Mouse (Mus musculus) inflammation-experienced regulatory T-cells, adult 6 months (primary cell): ENCODE data around the gene Izumo1. TPM values are rescaled to one million over a fixed set of nuclear protein-coding genes. Genes with fewer than 3 reads are reported as not detected.

ENCODE experiments used
- ATAC-seq: one replicate; pipeline ENCODE4 v1.8.0; 2017
- polyA plus RNA-seq, 3 experiments: library from polyadenylated mRNA; unstranded; fragments of 100-300 nt; shearing (Covaris generic); gene quantifications; one replicate each; pipeline ENCODE4 v1.2.1; 2017

The Izumo1 gene
- not detected for polyA plus RNA-seq

DNA sequence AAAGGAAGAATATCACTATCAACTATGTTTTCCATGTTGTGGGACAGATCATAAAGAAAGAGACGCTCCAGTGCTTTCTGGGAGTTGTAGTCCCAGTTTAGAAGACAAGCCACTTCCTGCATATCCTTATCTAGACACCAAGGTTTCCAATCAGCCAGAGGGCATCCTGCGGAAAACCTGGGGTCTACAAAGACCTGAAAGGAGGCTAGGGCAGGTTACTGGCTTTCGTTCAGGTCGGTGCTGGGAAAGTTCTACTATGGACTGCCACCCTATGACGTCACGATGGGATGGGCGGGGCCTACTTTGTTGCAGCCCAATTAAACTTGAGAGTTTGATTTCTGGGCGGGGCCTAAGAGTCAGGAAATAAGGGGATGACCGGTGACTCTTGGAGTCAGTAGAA, at the start of gene Izumo1:
Gene Izumo1 (plus strand): TSS at position 369 of the 400 bp plus-strand sequence.
- no peak for ATAC-seq

DNA sequence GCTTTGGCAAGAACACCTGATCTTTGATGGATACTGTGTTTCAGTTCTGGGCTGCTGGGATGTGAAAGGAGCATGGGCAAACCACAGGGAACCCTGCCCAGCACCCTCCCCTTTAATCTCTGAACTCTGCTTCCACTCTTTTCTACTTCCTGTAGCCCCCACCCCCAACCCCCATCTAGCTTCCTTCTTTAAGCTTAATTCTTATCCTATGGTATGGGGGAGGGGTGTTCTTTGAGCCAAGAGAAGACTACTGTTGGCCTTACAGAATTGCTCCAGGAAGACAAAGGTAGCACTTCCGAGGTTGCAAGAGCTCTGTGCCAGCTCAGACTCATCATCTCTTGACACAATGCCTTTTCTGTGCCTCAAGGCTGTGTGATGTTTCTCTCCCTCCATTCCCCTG, 49.6 kb upstream of the Izumo1 start:
- ATAC-seq = no peak

DNA sequence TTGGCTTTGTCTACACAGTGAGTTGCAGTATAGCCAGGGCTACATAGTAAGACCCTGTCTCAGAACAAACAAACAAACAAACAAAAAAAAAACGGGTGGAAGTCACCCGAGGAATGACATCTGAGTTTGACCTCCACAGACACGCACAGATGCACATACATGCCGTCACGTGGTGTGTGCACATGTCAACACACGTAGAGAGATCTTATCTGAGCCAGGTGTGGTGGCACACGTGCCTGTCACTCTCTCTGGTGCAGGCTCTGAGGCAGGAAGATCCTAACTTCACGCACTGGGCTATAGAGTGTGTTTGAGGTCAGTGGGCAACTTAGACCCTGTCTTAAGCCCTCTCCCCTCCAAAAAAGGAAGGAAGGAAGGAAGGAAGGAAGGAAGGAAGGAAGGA, 47.7 kb upstream of the Izumo1 start:
- no peak for ATAC-seq

DNA sequence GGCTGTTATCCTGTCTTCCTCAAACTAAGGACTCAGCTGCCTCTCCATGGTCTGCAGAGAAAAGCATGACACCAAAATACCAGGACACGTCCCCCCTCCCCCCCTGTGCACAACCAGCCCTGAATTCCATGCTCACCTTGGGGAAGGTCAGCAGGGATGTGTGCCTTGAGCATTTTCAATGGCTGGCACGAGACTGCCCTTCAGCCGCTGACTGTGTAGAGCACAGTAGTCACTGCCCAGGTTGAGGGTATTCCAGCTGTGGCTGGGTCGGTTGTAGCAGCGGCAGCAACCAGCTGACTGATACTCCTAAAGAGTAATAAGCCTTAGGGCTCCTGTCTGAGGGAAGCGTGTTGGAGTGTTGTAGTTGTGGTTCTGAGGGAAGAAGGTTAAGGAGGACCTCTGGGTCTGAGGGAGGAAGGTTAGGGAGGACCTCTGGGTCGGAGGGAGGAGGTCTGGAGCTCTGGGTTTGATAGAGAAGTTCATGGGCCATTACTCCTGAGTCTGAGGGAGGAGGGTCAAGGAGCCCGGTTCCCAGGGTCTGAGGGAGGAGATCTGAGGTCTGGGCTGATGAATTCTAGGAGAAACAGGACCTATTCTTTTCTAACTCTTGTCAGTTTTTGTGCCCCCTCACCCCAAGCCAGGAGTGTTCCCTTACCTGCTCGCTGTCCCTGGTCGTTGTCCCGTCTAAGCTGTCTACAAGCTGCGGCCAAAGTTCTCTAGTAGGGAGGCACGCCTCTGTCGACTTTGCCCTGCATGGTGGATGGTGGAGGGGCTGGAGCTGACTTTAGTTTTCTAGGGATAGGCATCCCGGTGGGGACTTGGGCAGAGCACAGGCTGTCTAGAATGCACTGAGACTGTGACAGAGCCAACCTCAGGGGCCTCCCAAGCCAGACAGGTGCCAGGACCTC, 46.9 kb upstream of the Izumo1 start:
- no peak for ATAC-seq

DNA sequence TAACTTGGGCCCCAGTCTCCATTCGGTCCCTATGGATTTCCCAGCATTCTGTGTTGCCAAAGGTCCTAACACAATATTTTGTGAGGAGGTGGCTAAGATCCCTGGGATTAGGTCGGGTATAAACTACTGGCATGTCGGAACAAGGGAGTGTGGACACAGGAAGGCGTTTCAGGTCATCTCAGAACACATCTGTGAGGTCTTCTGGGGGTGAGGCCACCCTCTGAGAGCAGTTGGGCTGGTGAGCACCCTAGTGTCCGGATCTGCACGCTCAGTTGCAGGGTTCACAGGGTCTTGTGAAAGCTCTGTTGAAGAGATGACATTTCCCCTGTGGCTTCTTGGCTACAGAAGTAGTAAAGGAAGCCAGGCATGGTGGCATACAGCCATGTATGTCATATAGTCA, 35.7 kb upstream of the Izumo1 start:
- no peak for ATAC-seq

DNA sequence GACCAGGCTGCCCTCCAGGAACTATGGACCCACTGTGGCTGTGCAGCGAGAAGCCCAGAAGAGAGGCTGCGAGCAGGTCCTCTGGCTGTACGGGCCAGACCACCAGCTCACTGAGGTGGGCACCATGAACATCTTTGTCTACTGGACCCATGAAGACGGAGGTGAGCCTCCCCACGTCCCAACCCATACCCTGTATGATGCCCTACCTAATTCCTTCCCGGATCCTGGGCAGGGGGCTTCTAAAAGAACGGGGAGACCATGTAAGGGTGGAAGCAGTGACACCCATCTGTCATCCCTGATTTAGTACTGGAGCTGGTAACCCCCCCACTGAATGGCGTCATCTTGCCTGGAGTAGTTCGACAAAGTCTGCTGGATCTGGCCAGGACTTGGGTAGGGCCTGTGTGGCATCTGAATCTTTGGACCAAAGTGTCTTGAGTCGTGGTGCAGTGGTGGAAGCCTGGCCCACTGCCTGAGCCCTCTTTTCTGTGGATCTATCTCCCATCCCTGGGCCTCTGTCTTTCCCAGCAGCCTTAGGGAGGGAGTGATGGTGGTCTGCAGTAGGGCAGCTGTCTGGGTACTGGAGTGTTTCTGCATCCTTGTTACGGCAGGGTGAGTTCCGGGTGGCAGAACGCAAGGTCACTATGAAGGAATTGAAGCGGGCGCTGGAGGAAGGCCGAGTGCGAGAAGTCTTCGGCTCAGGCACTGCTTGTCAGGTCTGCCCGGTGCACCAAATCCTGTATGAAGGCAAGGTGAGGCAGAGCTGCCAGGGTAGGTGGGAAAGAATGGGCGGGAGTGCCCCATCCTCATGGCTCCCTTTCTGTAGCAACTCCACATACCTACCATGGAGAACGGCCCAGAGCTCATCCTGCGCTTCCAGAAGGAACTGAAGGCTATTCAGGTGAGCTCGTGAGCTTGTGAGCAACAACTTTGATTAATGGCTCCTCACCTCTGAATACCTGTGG, 33.7 kb upstream of the Izumo1 start:
- ATAC-seq = no peak

DNA sequence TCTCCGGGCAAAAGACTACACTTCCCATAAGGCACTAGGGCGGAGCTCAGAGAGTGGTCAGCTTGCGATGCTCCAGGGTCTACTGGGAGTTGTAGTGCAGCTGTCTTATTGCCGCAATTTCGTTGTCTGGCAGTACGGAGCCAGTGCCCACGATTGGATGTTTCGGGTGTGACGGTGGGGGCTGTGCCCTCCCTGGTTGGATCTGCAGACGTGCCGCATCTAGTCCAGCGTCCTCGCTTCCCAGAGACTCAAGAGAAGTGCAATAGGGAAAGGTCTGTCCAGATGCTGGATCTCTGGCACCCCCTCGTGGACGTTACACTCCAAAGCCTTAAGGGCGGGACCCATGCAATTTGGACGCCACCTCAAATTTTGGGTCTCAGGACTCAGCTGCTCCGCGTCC, 32.4 kb upstream of the Izumo1 start:
- ATAC-seq = peak; percentile 62

DNA sequence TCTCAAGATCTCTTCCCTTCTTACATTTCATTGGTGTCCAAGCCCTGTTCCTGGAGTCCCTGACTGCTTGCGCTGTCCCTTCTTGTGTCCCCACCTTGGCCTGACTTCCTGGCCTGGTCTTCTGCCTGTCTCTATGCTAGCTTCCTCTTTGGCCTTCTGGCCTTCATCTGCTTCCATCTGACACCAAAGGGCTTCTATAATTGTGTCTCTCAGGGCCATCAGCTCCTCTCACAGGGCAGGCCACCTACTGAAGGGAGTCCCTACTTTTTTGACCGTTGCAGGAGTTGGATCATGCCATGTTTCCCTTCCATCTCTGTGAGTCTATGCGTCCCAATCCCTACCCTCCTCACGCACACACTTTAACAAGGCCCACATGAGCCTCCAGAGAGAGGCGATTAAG, 31.7 kb upstream of the Izumo1 start:
- ATAC-seq = no peak

DNA sequence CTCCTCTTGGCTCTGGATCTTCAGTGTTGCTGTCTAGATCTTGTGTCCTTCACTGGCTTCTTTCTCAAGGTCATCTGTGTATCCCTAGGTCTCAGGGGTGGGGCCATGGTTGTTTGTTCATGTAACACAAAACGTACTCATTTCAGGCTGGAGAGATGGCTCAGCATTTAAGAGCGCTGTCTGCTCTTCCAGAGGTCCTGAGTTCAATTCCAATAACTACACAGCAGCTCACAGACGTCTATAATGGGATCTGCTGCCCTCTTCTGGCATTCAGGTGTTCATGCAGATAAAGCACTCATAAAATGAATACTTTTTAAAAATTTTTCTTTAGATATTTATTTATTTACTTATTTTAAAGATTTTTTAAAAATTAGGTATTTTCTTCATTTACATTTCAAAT, 30.7 kb upstream of the Izumo1 start:
- ATAC-seq = no peak

DNA sequence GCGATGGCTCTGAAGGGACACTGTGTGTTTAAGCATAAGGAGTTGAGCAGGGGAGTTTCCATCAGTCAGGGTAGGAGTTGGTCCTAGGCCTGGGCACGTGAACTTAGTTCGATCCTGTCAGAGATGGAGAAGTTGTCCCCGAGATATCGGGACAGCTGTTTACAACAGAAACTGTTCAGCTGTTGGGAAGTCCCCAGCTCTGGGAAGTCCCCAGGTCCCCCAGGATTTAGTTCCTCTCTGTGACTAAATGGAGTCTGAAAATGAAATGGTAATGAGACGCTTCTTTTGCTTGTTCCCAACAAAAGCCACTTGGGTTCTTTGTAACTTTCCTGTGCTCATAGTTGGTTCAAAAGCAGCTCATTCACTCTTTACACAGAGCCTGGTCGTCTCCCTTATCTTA, 29.7 kb upstream of the Izumo1 start:
- ATAC-seq = peak; percentile 60

DNA sequence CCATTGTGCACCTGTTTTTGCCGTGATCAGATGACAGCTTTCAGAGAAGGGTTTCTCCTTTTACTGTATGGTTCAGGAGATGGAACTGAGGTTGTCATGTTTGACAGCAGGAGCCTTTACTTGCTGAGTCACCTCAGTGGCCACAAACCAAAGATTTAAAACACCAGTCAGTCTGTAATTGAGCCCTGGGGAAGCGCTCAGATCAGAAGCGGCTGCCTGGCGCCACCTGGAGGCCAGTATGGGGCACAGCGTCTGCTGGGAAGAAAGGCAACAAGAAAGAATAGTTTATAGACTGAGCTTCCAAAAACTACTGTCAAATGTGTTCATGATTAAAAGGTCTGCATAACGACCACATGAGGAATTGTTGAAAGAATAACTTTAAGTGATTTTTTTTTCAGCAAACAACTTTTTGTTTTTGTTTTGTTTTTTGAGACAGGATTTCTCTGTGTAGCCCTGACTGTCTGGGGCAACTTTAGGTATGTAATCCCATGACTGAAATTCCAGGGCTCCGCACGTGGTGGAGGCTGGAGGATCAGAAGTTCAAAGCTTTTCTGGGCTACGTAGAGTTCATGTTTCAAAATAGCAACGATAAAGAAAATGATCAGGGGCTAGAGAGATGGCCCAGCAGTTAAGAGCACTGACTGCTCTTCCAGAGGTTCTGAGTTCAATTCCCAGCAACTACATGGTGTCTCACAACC, 28.3 kb upstream of the Izumo1 start:
- peak; percentile 51 for ATAC-seq

DNA sequence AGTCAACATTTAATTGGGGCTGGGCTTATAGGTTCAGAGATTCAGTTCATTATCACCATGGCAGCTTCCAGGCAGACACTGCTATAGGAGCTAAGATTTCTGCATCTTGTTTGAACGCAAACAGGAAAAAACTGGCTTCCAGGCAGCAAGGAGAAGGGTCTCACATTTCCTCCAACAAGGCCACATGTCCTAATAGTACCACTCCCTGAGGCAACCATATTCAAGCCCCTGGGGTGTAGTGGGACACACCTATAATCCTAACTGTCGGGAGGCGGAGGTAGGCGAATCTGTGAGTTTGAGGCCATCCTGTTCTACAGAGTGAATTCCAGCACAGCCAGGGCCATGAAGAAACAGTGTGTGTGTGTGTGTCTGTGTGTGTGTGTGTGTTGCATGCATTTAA, 26.4 kb upstream of the Izumo1 start:
- no peak for ATAC-seq

DNA sequence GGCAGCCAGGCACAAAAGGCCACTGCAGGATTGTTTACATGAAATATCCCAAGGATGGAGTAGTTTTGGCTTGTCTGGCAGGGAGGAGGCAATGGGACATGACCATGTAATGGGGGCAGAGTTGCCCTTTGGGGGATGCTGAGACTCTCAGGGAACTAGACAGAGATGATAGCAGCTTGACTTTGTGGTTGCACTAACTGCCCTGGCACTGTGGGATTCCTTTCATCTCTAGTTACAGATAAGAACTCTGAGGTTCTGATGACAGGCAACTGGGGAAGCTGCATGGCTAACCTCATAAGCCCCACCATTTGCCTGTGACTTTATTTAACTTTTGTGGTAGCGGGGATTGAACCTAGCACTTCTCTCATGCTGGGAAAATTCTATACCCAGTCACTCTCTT, 25.5 kb upstream of the Izumo1 start:
- no peak for ATAC-seq

DNA sequence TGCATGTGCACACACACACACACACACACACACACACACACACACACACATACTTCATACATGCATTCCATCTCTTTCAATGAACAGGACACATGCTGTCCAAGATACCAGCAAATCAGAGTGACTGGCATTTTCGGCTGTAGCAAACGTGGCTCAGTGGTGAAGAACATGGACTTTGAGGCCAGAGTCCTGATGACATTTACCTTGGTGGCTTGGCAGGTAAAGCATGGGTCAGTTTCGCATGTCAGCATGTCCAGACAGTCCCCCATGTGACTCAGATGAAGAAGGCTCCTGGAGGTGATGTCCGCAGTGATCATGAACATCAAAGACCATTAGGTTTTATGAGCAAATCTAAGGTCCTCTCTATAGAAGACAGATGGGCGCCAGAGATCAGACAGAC, 24.6 kb upstream of the Izumo1 start:
- no peak for ATAC-seq

DNA sequence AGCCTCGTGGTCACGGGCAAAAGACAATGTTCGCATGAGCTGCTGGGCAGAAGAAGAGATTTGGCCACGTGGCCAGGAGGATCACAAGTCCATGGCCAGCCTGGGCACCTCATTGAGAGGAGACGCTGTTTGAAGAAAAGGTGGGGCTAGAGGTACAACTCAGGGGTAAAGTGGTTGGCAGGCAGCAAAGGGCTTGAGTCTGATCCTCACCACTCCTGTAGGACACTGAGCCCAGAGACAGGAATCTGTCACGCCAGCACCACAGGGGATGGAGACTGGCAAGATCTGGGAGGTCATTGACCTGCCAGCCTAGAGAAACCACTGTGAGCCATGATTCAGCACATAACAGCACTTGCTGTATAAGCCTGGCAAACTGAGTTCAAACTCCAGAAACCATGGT, 24.1 kb upstream of the Izumo1 start:
- no peak for ATAC-seq

DNA sequence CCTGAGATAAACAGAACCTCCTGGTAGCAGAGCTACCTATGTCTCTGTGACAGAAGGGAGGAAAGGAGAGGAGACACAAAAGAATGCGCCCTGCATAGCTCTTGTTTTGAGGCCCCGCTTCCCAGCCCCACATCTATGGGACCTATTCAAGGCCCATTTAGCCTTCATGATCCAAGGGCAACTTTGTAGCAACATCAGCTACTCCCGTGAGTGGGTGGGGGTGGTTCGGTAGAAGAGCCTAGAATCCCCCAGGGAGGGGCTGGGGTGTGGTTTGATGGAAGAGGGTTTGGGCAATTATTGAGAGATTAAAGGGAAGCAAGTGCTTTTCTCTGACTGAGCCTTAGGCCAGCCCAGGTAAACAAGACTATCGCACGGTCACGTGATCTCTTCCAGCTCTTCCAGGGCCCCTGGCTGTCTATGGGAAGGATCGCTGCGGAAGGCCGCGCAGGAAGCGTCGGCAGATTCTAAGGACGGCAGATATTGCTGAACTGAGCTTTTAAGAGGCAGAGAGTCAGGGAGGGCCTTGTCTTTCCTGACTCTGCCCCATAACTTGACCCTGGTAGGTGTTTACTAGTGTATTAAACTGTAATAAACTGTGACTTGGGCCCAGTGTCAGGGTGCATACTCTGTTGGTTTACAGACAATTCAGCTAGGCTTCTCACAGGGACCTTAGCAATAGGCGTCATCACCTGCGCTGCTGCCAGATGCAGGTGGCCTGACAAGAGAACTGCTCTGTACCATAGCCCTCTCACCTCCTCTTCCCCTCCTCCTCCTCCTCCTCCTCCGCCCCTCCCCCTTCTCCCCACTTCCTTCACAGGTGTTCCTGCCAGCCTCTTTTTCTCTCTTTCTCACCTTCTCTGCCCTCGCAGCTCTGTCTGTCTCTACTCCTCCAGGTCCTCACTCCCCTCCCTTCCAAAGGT, 22.4 kb upstream of the Izumo1 start:
- ATAC-seq = no peak

DNA sequence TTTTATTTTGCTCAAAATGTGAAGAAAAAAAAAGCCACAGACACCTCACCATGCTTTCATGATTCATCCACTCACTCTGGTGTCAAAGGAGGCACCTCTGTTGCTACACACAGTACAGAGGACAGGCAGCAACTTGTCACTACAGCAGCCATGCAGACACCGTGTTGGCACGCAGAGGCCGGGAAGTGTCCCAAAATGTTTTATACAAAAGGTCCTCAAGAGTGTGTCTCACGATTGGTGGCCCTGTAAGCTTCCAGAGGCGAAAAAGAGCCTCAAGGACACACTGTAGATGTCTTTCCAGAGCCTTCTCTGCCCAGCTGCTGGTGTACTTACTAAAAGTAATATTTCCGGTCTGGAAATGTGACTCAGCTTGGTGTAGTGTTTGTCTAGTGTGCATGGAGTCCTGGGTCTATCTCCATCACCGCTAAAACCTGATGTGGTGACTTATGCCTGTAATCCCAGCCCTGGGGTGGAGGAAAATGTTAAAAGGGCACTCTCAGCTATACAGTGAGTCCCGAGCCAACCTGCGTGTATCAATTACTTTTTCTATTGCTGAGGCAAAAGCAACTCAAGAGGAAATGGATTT, 15.8 kb upstream of the Izumo1 start:
- ATAC-seq = no peak

DNA sequence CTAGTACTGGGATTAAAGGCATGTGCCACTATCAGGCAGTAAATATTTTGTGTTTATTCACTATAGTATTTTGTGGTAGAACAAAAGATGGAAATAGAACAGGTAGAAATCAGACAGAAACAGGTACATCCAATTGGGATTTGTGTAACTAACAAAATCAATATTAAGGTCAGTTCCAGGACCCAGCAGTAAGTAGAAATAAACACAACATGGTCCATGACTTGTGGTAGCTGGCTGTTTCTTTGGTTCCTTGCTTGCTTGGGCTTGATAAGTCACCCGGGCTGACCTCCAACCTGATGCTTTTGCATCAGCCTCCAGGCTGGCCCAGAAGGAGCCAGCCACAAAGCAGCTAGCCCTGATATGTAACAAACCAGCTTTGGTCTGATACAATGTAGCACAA, 12.1 kb upstream of the Izumo1 start:
- no peak for ATAC-seq

DNA sequence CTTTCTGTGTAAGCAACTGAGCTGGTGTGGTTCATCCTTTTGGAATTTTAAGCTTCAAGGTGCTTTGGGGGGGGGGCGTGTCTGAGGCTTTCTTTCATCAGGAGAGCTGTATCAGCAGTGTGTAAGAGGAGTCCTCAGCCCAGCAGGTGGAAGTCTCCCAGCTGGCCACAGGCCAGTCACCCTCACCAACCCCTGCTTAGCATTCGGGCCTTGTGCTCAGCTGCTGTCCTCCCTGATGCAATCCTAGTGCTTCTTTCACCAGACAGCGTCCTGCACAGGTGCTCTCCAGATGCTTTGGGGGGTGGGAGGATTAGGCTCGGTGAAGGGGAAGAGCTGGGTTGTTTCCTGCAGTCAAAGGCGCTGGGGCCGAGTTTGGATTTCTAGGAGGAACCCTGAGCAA, 5.3 kb upstream of the Izumo1 start:
- ATAC-seq = no peak

DNA sequence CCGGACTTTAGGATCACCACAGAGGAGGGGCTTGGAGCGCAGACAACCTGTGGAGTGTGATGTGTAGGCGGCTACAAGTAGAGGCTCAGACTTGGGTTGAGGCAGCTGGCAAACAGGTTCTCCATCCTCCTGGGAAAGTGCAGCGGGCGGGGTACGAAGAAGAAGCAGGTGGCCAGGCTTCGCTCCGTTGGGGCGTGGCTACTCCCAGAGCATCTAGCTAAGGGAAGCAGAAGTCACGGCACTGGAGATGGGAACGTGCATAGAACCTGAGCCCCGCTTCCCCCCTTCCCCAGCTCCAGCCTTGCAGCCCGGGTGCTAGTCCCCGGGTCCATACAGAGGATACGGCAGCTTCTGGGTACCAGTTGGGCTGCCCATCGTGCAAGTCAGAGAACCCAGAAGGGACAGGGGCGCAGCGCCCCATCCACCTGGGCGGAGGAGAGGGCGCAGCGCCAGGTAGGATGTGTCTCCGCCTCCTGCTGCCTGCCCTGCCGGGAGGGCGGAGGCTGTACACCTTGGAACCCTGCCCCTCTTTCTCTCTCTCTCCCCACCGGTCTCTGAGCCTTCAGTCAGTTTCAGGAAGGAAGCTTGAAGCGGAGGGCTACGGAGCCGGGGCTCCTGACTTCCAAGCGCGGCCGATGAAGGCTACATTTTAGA, 4.4 kb upstream of the Izumo1 start, which contains the start of gene Fut1:
Gene Fut1 (plus strand): TSS at position 248 of the 654 bp plus-strand sequence.
- ATAC-seq = no peak

DNA sequence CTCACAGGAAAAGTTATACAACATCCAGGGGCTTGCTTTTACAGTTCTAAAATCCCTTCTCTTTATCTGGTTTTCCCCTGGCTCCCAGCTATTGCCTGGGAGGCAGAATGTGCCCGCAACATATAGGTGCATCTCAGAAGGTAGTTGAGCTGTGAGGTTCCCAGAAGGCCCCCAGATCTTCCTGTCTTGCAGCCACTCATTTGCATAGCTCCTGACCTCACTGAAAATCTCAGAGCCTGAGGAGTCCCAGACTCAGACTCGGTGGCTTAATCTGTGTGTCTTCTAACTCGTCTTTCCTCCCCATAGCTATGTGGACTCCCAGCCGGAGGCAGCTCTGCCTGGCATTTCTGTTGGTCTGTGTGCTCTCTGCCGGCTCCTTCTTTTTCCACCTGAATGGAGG, 3.3 kb upstream of the Izumo1 start:
- ATAC-seq = no peak
